ENCODE assay signal across 32 mouse cellular contexts in genomic region chr7:68918632-68919435, GRCm38 (mm10).
DNase-seq lines count a peak whose midpoint lies in the region; ATAC-seq lines count a peak whose summit lies in the region.
"Had no signal": no experiment of that assay in that cellular context is flagged by ENCODE, and none has a peak within 500 bp of the region (broad histone marks: within the 10 kb centered on the region; RNA-seq: fewer than 3 reads in every experiment).

No protein-coding gene starts in this region.

- no peaks in the 10 kb centered on the region for H3K36me3 ChIP-seq in kidney, embryonic 16.5 days (ENCODE audit: insufficient read depth, low read length)
- H3K36me3 ChIP-seq: embryonic facial prominence, embryonic 12.5 days; heart, embryonic 12.5 days; hindbrain, embryonic 13.5 days; limb, embryonic 12.5 days; liver, embryonic 15.5 days; neural tube, embryonic 13.5 days; stomach, embryonic 15.5 days had no signal

- no peak overlapping the region for H3K4me2 ChIP-seq in kidney, embryonic 16.5 days (replicated peaks; ENCODE audit: low read depth, low read length)
- H3K4me2 ChIP-seq: embryonic facial prominence, embryonic 12.5 days; heart, embryonic 12.5 days; hindbrain, embryonic 13.5 days; limb, embryonic 12.5 days; liver, embryonic 15.5 days; lung, embryonic 14.5 days; midbrain, embryonic 11.5 days; neural tube, embryonic 13.5 days; stomach, embryonic 15.5 days had no signal

- DNase-seq in kidney, adult 8-10 months, result no peak
- peak; percentile 62 for DNase-seq in embryo, embryonic 11 days
- DNase-seq in hindlimb bud, embryonic 11.5 days (ENCODE audit: extremely low spot score, low read depth, low spot score), result peak; percentile 61
- no peak for DNase-seq in retina, embryonic 14.5 days (ENCODE audit: low spot score)
- no peak for DNase-seq in urinary bladder, postnatal 10 days (ENCODE audit: low spot score)
- no peak for DNase-seq in ovary, postnatal 36 days (ENCODE audit: low spot score)
- DNase-seq: adrenal gland, postnatal 10 days; cerebellum, adult 8-10 months; cerebellum, postnatal 36 days; gastrocnemius, postnatal 25 days; heart, adult 18-20 months; heart, postnatal 4 days; kidney, adult 11 months; kidney, postnatal 4 days; layer of hippocampus, postnatal 36 days; lung, embryonic 14.5 days; lung, postnatal 14 days; right cerebral cortex, postnatal 25 days; thymus, postnatal 14 days had no signal

- peaks cover 7% of the 10 kb centered on the region; the same call in 1 of the 2 replicates for H3K4me1 ChIP-seq in kidney, embryonic 16.5 days (ENCODE audit: insufficient read depth, low read length)
- H3K4me1 ChIP-seq: hindbrain, embryonic 13.5 days; liver, embryonic 15.5 days; neural tube, embryonic 13.5 days; stomach, embryonic 15.5 days had no signal

- H3K9ac ChIP-seq in kidney, embryonic 16.5 days (replicated peaks; ENCODE audit: low read length), result no peak overlapping the region
- H3K9ac ChIP-seq: embryonic facial prominence, embryonic 12.5 days; heart, embryonic 12.5 days; hindbrain, embryonic 13.5 days; limb, embryonic 12.5 days; liver, embryonic 15.5 days; lung, embryonic 14.5 days; neural tube, embryonic 13.5 days; stomach, embryonic 15.5 days had no signal

- peak; percentile 83 for ATAC-seq in kidney, embryonic 16.5 days (ENCODE audit: low FRiP score, low TSS enrichment)
- ATAC-seq: forebrain, embryonic 14.5 days; inflammation-experienced regulatory T-cells, adult 6 months; midbrain, embryonic 16.5 days; Patski had no signal

- no peaks in the 10 kb centered on the region for H3K27me3 ChIP-seq in kidney, embryonic 16.5 days (ENCODE audit: insufficient read depth, low read length)
- H3K27me3 ChIP-seq: embryonic facial prominence, embryonic 12.5 days; heart, embryonic 12.5 days; hindbrain, embryonic 13.5 days; limb, embryonic 12.5 days; liver, embryonic 15.5 days; neural tube, embryonic 13.5 days; stomach, embryonic 15.5 days had no signal

- H3K9me3 ChIP-seq in kidney, embryonic 16.5 days (ENCODE audit: low read length), result no peaks in the 10 kb centered on the region
- H3K9me3 ChIP-seq: embryonic facial prominence, embryonic 12.5 days; heart, embryonic 12.5 days; hindbrain, embryonic 13.5 days; limb, embryonic 12.5 days; liver, embryonic 15.5 days; neural tube, embryonic 13.5 days; stomach, embryonic 15.5 days had no signal

- peak overlapping the region; percentile 67 for H3K27ac ChIP-seq in kidney, embryonic 16.5 days (ENCODE audit: low read length)
- H3K27ac ChIP-seq: embryonic facial prominence, embryonic 12.5 days; hindbrain, embryonic 13.5 days; limb, embryonic 12.5 days; liver, embryonic 15.5 days; neural tube, embryonic 13.5 days; stomach, embryonic 15.5 days had no signal

- 33% methylated on average over 9 of the region's 9 CpGs for WGBS in kidney, embryonic 16.5 days

- no peak overlapping the region for H3K4me3 ChIP-seq in kidney, embryonic 16.5 days (ENCODE audit: low read length)
- H3K4me3 ChIP-seq: embryonic facial prominence, embryonic 12.5 days; heart, embryonic 12.5 days; hindbrain, embryonic 13.5 days; limb, embryonic 12.5 days; liver, embryonic 15.5 days; neural tube, embryonic 13.5 days; stomach, embryonic 15.5 days had no signal

Comparison
In these comparisons a context has a peak if more than half of its experiments do, and no peak if none do; other contexts are left out.
1. DNase-seq: peak in embryo, embryonic 11 days (single experiment) and hindlimb bud, embryonic 11.5 days (single experiment); none in kidney, adult 8-10 months (0 of 2), retina, embryonic 14.5 days (single experiment), urinary bladder, postnatal 10 days (single experiment) and ovary, postnatal 36 days (single experiment).